Comparison of ENCODE assay signal across 8 mouse cellular contexts in the genomic region with DNA sequence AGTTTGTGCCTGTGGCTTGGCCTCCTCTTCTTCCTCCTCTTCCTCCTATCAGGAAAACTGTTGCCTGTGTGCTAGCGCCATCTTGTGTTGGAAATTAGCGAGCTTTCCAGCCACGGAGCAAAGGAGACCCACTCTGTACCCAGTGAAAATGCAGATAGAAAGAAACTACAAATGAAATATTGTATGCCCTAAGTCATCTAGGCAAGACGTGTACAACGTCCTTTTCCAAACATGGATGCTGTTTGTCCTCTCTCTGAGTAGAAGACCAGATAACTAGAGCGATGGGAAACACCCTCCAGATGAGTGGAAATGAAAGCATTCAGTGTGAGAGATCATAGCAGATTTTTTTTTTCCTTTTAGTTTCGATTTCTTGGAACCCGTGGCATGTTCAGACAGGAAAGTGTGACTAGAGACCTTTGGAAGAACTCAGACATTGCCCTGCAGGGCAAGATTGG. TPM values are rescaled to one million over a fixed set of nuclear protein-coding genes. Genes with fewer than 3 reads are reported as not detected.
DNase-seq lines count a peak whose midpoint lies in the region; ATAC-seq and TF ChIP-seq lines count a peak whose summit lies in the region.

A gene (plus strand): TSS at position 405 of the 455 bp plus-strand sequence.

- no peaks in the 10 kb centered on the region for H3K27me3 ChIP-seq in CH12.LX (replicated peaks)
- no peaks in the 10 kb centered on the region for H3K27me3 ChIP-seq in forebrain, embryonic 11.5 days (ENCODE audit: control insufficient read depth, insufficient read depth, low read length)
- H3K27me3 ChIP-seq in liver, postnatal 0 days (ENCODE audit: insufficient read depth, low read length) = no peaks in the 10 kb centered on the region
- H3K27me3 ChIP-seq in neural tube, embryonic 14.5 days (ENCODE audit: control insufficient read depth, insufficient read depth, low read length) = no peaks in the 10 kb centered on the region
- H3K27me3 ChIP-seq in thymus, adult 2 months (ENCODE audit: control insufficient read depth, insufficient read depth, low read length) = no peaks in the 10 kb centered on the region

- 21% methylated on average over 8 of the region's 8 CpGs for WGBS in forebrain, embryonic 11.5 days
- WGBS in large intestine, adult 2 months = 4% methylated on average over 8 of the region's 8 CpGs
- WGBS in liver, postnatal 0 days (ENCODE audit: insufficient replicate concordance) = 9% methylated on average over 8 of the region's 8 CpGs
- 15% methylated on average over 8 of the region's 8 CpGs for WGBS in neural tube, embryonic 14.5 days
- WGBS in thymus, adult 2 months = 1% methylated on average over 8 of the region's 8 CpGs

- no peak for TF ChIP-seq POLR2A in CH12.LX (IDR thresholded peaks at IDR 0.05; ENCODE audit: low read depth, low read length)
- no peak for TF ChIP-seq POLR2A in thymus, adult 2 months (IDR thresholded peaks at IDR 0.05; ENCODE audit: control insufficient read depth, extremely low read depth, insufficient read depth, low read length, poor library complexity)

- peak; percentile 94 for TF ChIP-seq RAD21 in CH12.LX (IDR thresholded peaks at IDR 0.05; ENCODE audit: low read depth, low read length)

- peak; percentile 66 to 91 for TF ChIP-seq CTCF in CH12.LX (conservative IDR thresholded peaks at IDR 0.05 in 1 of 2, IDR thresholded peaks at IDR 0.05 in 1 of 2; ENCODE audit: low read depth in 2 of 2, low read length in 2 of 2)
- peak; percentile 97 for TF ChIP-seq CTCF in liver, postnatal 0 days (IDR thresholded peaks at IDR 0.05; ENCODE audit: low read depth)
- TF ChIP-seq CTCF in thymus, adult 2 months (IDR thresholded peaks at IDR 0.05; ENCODE audit: borderline replicate concordance, control insufficient read depth, extremely low read depth, insufficient read depth, low read length, poor library complexity) = no peak

- in situ Hi-C loops in CH12.LX (cut with MboI; ENCODE audit: low pct_ligation_motif_present, low pct_unique_long_range_greater_than_20kb, low sequenced_read_pairs) = no loop called here

- H3K4me3 ChIP-seq in CH12.LX (replicated peaks in 1 of 3; ENCODE audit: low read depth in 2 of 3, low read length in 2 of 3, poor library complexity in 1 of 3) = peak within 1 kb of the TSS in 1 of 3 experiments; percentile 22
- peak within 1 kb of the TSS; percentile 51 for H3K4me3 ChIP-seq in brown adipose tissue, adult 24 weeks (ENCODE audit: insufficient read depth, low read depth, low read length)
- H3K4me3 ChIP-seq in forebrain, embryonic 11.5 days (ENCODE audit: low read depth, low read length) = no peak within 1 kb of the TSS
- peak within 1 kb of the TSS; percentile 18 for H3K4me3 ChIP-seq in liver, postnatal 0 days (ENCODE audit: low read depth, low read length)
- no peak within 1 kb of the TSS for H3K4me3 ChIP-seq in neural tube, embryonic 14.5 days (ENCODE audit: low read depth, low read length)
- H3K4me3 ChIP-seq in thymus, adult 2 months (ENCODE audit: control insufficient read depth, insufficient read depth, low read length) = peak within 1 kb of the TSS; percentile 19; the same call in 1 of the 2 replicates

- H3K4me1 ChIP-seq in CH12.LX (ENCODE audit: control insufficient read depth in 1 of 2, insufficient read depth in 2 of 2) = peaks cover 7 to 25% of the 10 kb centered on the region in 2 experiments
- H3K4me1 ChIP-seq in brown adipose tissue, adult 24 weeks (ENCODE audit: control insufficient read depth, insufficient read depth, insufficient read length, low read length) = peaks cover 4% of the 10 kb centered on the region; the same call in 1 of the 2 replicates
- peaks cover 18% of the 10 kb centered on the region for H3K4me1 ChIP-seq in forebrain, embryonic 11.5 days (replicated peaks; ENCODE audit: control insufficient read depth, insufficient read depth, low read length)
- peaks cover 23% of the 10 kb centered on the region for H3K4me1 ChIP-seq in liver, postnatal 0 days (ENCODE audit: insufficient read depth)
- peaks cover 5% of the 10 kb centered on the region; the same call in 1 of the 2 replicates for H3K4me1 ChIP-seq in neural tube, embryonic 14.5 days (ENCODE audit: control insufficient read depth, insufficient read depth, low read length)
- H3K4me1 ChIP-seq in thymus, adult 2 months (replicated peaks; ENCODE audit: control insufficient read depth, insufficient read depth, low read length) = peaks cover 7% of the 10 kb centered on the region

- dilution Hi-C loops in CH12.LX (cut with MboI; ENCODE audit: extremely low pct_ligation_motif_present, extremely low pct_unique_long_range_greater_than_20kb, low sequenced_read_pairs) = no loop called here

- no peak for TF ChIP-seq EP300 in CH12.LX (IDR thresholded peaks at IDR 0.05; ENCODE audit: low read length)
- TF ChIP-seq EP300 in liver, postnatal 0 days (IDR thresholded peaks at IDR 0.05; ENCODE audit: low read depth) = no peak

- peak within 1 kb of the TSS; percentile 47; the same call in 1 of the 2 replicates for H3K9ac ChIP-seq in CH12.LX (ENCODE audit: insufficient read depth, low read depth)
- no peak within 1 kb of the TSS for H3K9ac ChIP-seq in forebrain, embryonic 11.5 days (ENCODE audit: low read length)
- 0 out of 2 replicates have a peak within 1 kb of the TSS, but pooled peaks have one; percentile 13 for H3K9ac ChIP-seq in liver, postnatal 0 days (replicated peaks)
- H3K9ac ChIP-seq in neural tube, embryonic 14.5 days (replicated peaks; ENCODE audit: low read depth, low read length) = no peak within 1 kb of the TSS

- intact Hi-C loops in heart, postnatal 10 days (cut with DNase I) = loop anchor here (1.0 to 5.0 kb wide), 4 partner anchors 69 to 298 kb away; no protein-coding TSS in a partner anchor

- H3K9me3 ChIP-seq in CH12.LX (replicated peaks; ENCODE audit: low read length) = no peaks in the 10 kb centered on the region
- no peaks in the 10 kb centered on the region for H3K9me3 ChIP-seq in forebrain, embryonic 11.5 days (ENCODE audit: control insufficient read depth, low read length)
- H3K9me3 ChIP-seq in liver, postnatal 0 days (ENCODE audit: low read length) = no peaks in the 10 kb centered on the region
- no peaks in the 10 kb centered on the region for H3K9me3 ChIP-seq in neural tube, embryonic 14.5 days (ENCODE audit: control insufficient read depth, low read length)

- H3K27ac ChIP-seq in CH12.LX (ENCODE audit: insufficient read depth, low read depth) = no peak within 1 kb of the TSS
- H3K27ac ChIP-seq in brown adipose tissue, adult 24 weeks (replicated peaks; ENCODE audit: low read depth, low read length) = peak within 1 kb of the TSS; percentile 22; the same call in 1 of the 2 replicates
- no peak within 1 kb of the TSS for H3K27ac ChIP-seq in forebrain, embryonic 11.5 days (ENCODE audit: low read depth, low read length)
- 0 out of 2 replicates have a peak within 1 kb of the TSS, but pooled peaks have one; percentile 16 for H3K27ac ChIP-seq in liver, postnatal 0 days (ENCODE audit: low read depth)
- no peak within 1 kb of the TSS for H3K27ac ChIP-seq in neural tube, embryonic 14.5 days (ENCODE audit: low read depth, low read length)
- peak within 1 kb of the TSS; percentile 51 for H3K27ac ChIP-seq in thymus, adult 2 months (ENCODE audit: control insufficient read depth, insufficient read depth, low read length)

- H3K79me2 ChIP-seq in CH12.LX (replicated peaks; ENCODE audit: control insufficient read depth, extremely low read depth, insufficient read depth, poor library complexity, severe bottlenecking) = no peaks in the 10 kb centered on the region

- no peak for ATAC-seq in forebrain, embryonic 11.5 days (replicated peaks; ENCODE audit: low FRiP score)
- ATAC-seq in liver, postnatal 0 days = 0 out of 2 replicates have a peak, but pooled peaks have one; percentile 24
- peak; percentile 33; the same call in 1 of the 2 replicates for ATAC-seq in neural tube, embryonic 14.5 days (ENCODE audit: low read depth)

- H3K4me2 ChIP-seq in CH12.LX (ENCODE audit: insufficient read depth, low read depth, poor library complexity, severe bottlenecking) = peak within 1 kb of the TSS; percentile 89
- H3K4me2 ChIP-seq in forebrain, embryonic 11.5 days (ENCODE audit: low read depth, low read length, severe bottlenecking) = no peak within 1 kb of the TSS
- peak within 1 kb of the TSS; percentile 53 for H3K4me2 ChIP-seq in liver, postnatal 0 days (ENCODE audit: low read depth, low read length)
- H3K4me2 ChIP-seq in neural tube, embryonic 14.5 days (ENCODE audit: low read depth, low read length) = no peak within 1 kb of the TSS

- H3K36me3 ChIP-seq in CH12.LX (replicated peaks in 1 of 2; ENCODE audit: control insufficient read depth in 1 of 2, insufficient read depth in 1 of 2, low read length in 1 of 2) = no peaks in the 10 kb centered on the region
- no peaks in the 10 kb centered on the region for H3K36me3 ChIP-seq in forebrain, embryonic 11.5 days (ENCODE audit: control insufficient read depth, insufficient read depth, low read length)
- H3K36me3 ChIP-seq in liver, postnatal 0 days (replicated peaks; ENCODE audit: insufficient read depth, low read length) = no peaks in the 10 kb centered on the region
- H3K36me3 ChIP-seq in neural tube, embryonic 14.5 days (ENCODE audit: control insufficient read depth, insufficient read depth, low read length) = no peaks in the 10 kb centered on the region
- H3K36me3 ChIP-seq in thymus, adult 2 months (ENCODE audit: control insufficient read depth, insufficient read depth, low read length) = no peaks in the 10 kb centered on the region

- DNase-seq in CH12.LX (ENCODE audit: extremely low read depth) = peak; percentile 56
- peak; percentile 81 for DNase-seq in forebrain, embryonic 11.5 days (ENCODE audit: low spot score)
- DNase-seq in heart, postnatal 10 days = peak; percentile 70 to 83
- DNase-seq in large intestine, adult 2 months (ENCODE audit: low read depth, low spot score) = peak; percentile 55
- DNase-seq in liver, postnatal 0 days = peak; percentile 78
- peak; percentile 76 for DNase-seq in thymus, adult 2 months

TF ChIP-seq in CH12.LX, 34 proteins besides CTCF, POLR2A, EP300 and RAD21 (continues in another document):
- TF ChIP-seq IRF4 (IDR thresholded peaks at IDR 0.05; ENCODE audit: low read depth, low read length) (0 out of 2 replicates have a peak, but pooled peaks have one; percentile 31), USF1 (IDR thresholded peaks at IDR 0.05; ENCODE audit: low read depth, low read length) (no peak), NELFE (IDR thresholded peaks at IDR 0.05; ENCODE audit: low read depth, low read length) (peak; percentile 46; the same call in 1 of the 2 replicates)

RNA-seq across cellular contexts. Expression of the gene that starts here (rescaled TPM):
- total RNA-seq in CH12.LX (2012; rRNA removed) = 8.9 and 9.2 TPM in 2 replicates
- 7.2 and 9.7 TPM in 2 replicates for total RNA-seq in CH12.LX (2014; rRNA removed)
- 10.4 and 11.4 TPM in 2 replicates for polyA plus RNA-seq in CH12.LX (2012; ENCODE audit: insufficient read length, low read depth)
- 3.4 and 8.6 TPM in 2 replicates for polyA plus RNA-seq in brown adipose tissue, adult 24 weeks (2012; ENCODE audit: insufficient read depth, insufficient read length, missing spikeins)
- polyA plus RNA-seq in forebrain, embryonic 11.5 days (2014; fragmentation: Nextera tagmentation; extraction: Ambion mirVana) = 59.2 and 60.7 TPM in 2 replicates
- total RNA-seq in heart, postnatal 10 days (2021) = 1 to 10 TPM; 8.5 to 10.0 TPM
- 6.7 and 10.1 TPM in 2 replicates for polyA plus RNA-seq in large intestine, adult 2 months (2012; rRNA removed)
- polyA plus RNA-seq in liver, postnatal 0 days (2015; fragmentation: Nextera tagmentation; extraction: Ambion mirVana) = 5.5 and 5.8 TPM in 2 replicates
- polyA plus RNA-seq in neural tube, embryonic 14.5 days (2014; fragmentation: Nextera tagmentation; extraction: Ambion mirVana) = 89.3 and 90.8 TPM in 2 replicates
- 43.6 and 50.7 TPM in 2 replicates for polyA plus RNA-seq in thymus, adult 2 months (2012; rRNA removed)

Comparison
In these comparisons a context has a peak if more than half of its experiments do, and no peak if none do; other contexts are left out.
1. H3K27ac ChIP-seq: peak in brown adipose tissue, adult 24 weeks (single experiment), liver, postnatal 0 days (single experiment) and thymus, adult 2 months (single experiment); none in CH12.LX (single experiment), forebrain, embryonic 11.5 days (single experiment) and neural tube, embryonic 14.5 days (single experiment).
2. H3K4me2 ChIP-seq: peak in CH12.LX (single experiment) and liver, postnatal 0 days (single experiment); none in forebrain, embryonic 11.5 days (single experiment) and neural tube, embryonic 14.5 days (single experiment).
3. H3K4me3 ChIP-seq: peak in brown adipose tissue, adult 24 weeks (single experiment), liver, postnatal 0 days (single experiment) and thymus, adult 2 months (single experiment); none in forebrain, embryonic 11.5 days (single experiment) and neural tube, embryonic 14.5 days (single experiment).
4. H3K9ac ChIP-seq: peak in CH12.LX (single experiment) and liver, postnatal 0 days (single experiment); none in forebrain, embryonic 11.5 days (single experiment) and neural tube, embryonic 14.5 days (single experiment).
5. Peak in every context shown above with its lines, with median percentiles within 50 percentile points of each other: DNase-seq.